Mouse (Mus musculus): ENCODE data around the gene Mpnd. TPM values are rescaled to one million over a fixed set of nuclear protein-coding genes. Genes with fewer than 3 reads are reported as not detected.
A peak's percentile ranks its signal among the peaks of the same experiment; 100 is the strongest.

Gene Mpnd
- polyA plus RNA-seq, 1 experiment from 2014 or later = 68.3 TPM

DNA sequence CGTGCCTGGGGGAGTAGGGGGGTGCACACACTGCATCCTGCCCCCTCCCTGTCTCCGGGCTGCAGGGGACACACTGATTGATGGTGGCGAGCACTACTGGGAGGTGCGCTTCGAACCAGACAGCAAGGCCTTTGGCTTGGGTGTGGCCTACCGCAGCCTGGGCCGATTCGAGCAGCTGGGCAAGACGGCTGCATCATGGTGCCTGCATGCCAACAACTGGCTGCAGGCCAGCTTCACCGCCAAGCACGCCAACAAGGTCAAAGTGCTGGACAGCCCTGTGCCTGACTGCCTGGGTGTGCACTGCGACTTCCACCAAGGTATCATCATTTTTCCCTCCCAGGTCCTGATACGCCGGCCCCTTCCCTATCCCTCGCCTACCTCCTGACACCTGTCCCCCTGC lies 9.5 kb upstream of the Mpnd start:
- Histone ChIP-seq H3K27me3 (ENCODE audit: control insufficient read depth, insufficient read depth, low read length) (peaks cover 13% of the 10 kb centered on the region), H3K36me3 (ENCODE audit: control insufficient read depth, insufficient read depth, low read length) (no peaks in the 10 kb centered on the region), H3K9ac (ENCODE audit: low read depth, low read length) (no peak overlapping the region), H3K4me2 (no peak overlapping the region), H3K4me3 (ENCODE audit: low read depth, low read length) (no peak overlapping the region), H3K27ac (ENCODE audit: low read depth, low read length) (no peak overlapping the region), H3K4me1 (ENCODE audit: control insufficient read depth, insufficient read depth, low read length) (no peaks in the 10 kb centered on the region), H3K9me3 (replicated peaks; ENCODE audit: control insufficient read depth, low read length) (no peaks in the 10 kb centered on the region)
- ATAC-seq (replicated peaks; ENCODE audit: insufficient number of reproducible peaks, low FRiP score, low TSS enrichment) = no peak
- 85% methylated on average over 15 of the region's 15 CpGs for whole genome bisulfite sequencing (ENCODE audit: insufficient replicate concordance)

DNA sequence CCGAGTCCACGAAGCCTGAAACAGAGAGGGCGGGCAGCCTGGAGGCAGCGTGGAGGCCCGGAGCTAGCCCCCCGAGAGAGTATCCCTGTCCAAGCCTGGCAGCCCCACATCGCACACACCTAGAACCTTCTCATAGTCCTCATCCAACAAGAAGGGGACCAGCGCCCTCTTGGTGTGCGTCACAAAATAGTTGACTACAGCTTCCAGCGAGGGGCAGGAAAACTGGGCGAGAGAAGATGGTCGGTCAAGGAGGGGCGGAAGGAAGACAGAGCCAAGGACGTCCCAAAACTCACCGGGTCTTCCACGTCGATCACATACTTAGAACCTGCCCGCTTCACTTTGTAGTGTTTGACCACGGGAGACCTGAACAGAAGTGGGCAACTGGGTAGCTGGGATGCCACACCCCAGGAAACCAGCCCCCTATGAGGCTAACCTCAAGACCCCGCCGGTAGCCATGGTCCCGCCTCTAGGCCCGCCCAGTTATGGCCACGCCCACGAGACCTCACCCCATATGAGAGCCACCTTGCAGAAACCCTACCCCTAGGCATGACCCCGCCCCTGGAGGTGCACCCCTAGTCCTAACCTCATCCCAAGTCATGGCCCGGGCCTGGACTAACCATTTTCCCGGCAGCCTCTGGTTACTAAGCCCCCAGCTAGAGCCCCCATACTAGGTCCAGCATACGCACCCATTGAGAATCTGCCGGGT lies 5.6 kb upstream of the Mpnd start:
- peaks cover 14% of the 10 kb centered on the region for H3K27me3 ChIP-seq (ENCODE audit: control insufficient read depth, insufficient read depth, low read length)
- peak; percentile 46; the same call in 1 of the 2 replicates for ATAC-seq (replicated peaks; ENCODE audit: insufficient number of reproducible peaks, low FRiP score, low TSS enrichment)
- peak overlapping the region; percentile 5; the same call in 1 of the 2 replicates for H3K4me3 ChIP-seq (ENCODE audit: low read depth, low read length)
- no peak overlapping the region for H3K27ac ChIP-seq (ENCODE audit: low read depth, low read length)
- no peaks in the 10 kb centered on the region for H3K4me1 ChIP-seq (ENCODE audit: control insufficient read depth, insufficient read depth, low read length)
- no peaks in the 10 kb centered on the region for H3K36me3 ChIP-seq (ENCODE audit: control insufficient read depth, insufficient read depth, low read length)
- no peaks in the 10 kb centered on the region for H3K9me3 ChIP-seq (replicated peaks; ENCODE audit: control insufficient read depth, low read length)
- no peak overlapping the region for H3K9ac ChIP-seq (ENCODE audit: low read depth, low read length)
- 9% methylated on average over 30 of the region's 30 CpGs for WGBS (ENCODE audit: insufficient replicate concordance)
- H3K4me2 ChIP-seq = peak overlapping the region; percentile 50

DNA sequence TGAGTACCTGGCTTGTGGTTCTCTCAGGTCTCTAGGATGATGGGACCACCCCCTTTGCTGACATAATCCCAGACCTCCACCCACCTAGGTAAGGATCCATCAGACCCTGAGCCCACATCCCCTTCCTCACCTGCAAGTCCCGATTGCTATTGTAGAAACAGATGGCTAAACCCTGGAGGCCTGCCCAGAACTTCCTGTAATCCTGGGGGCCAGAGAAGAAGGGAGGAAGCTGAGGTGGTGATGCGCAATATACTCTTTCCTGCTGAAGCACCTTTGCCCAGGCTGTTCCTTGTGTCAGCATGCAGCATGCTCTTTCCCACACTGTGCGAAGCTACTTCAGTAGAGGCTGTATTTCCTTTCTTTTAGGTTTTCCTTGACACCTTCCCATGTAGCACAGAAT lies 2.5 kb upstream of the Mpnd start:
- Histone ChIP-seq H3K4me2 (no peak overlapping the region), H3K36me3 (ENCODE audit: control insufficient read depth, insufficient read depth, low read length) (no peaks in the 10 kb centered on the region), H3K27me3 (ENCODE audit: control insufficient read depth, insufficient read depth, low read length) (peaks cover 14% of the 10 kb centered on the region), H3K4me1 (ENCODE audit: control insufficient read depth, insufficient read depth, low read length) (peaks cover 10% of the 10 kb centered on the region), H3K27ac (ENCODE audit: low read depth, low read length) (no peak overlapping the region), H3K4me3 (ENCODE audit: low read depth, low read length) (no peak overlapping the region), H3K9me3 (replicated peaks; ENCODE audit: control insufficient read depth, low read length) (no peaks in the 10 kb centered on the region), H3K9ac (ENCODE audit: low read depth, low read length) (no peak overlapping the region)
- ATAC-seq (replicated peaks; ENCODE audit: insufficient number of reproducible peaks, low FRiP score, low TSS enrichment) = no peak
- WGBS (ENCODE audit: insufficient replicate concordance) = 73% methylated on average over 3 of the region's 3 CpGs

DNA sequence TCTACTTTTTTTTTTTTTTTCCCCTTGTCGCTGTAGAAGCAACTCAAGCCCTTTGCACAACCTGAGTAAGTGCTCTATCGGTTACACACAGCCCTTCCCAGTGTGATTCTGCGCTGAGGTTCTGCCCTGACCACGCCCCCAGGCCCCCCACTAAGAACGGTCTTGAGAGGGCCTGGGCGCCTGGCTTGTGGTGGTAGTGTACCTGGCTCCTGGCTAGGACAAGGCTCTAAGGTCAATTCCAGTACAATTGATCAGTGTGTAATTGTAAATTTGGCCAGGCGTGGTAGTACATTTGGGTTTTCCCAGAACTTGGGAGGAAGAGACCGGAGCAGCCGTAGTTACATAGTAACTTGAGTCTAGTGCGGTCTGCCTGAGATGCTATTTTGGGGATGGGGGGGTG lies 1.4 kb downstream of the Mpnd start:
- H3K4me2 ChIP-seq = no peak overlapping the region
- H3K9me3 ChIP-seq (replicated peaks; ENCODE audit: control insufficient read depth, low read length) = no peaks in the 10 kb centered on the region
- H3K4me1 ChIP-seq (ENCODE audit: control insufficient read depth, insufficient read depth, low read length) = peaks cover 18% of the 10 kb centered on the region
- no peak overlapping the region for H3K9ac ChIP-seq (ENCODE audit: low read depth, low read length)
- no peak overlapping the region for H3K27ac ChIP-seq (ENCODE audit: low read depth, low read length)
- H3K4me3 ChIP-seq (ENCODE audit: low read depth, low read length) = no peak overlapping the region
- 36% methylated on average over 10 of the region's 10 CpGs for WGBS (ENCODE audit: insufficient replicate concordance)
- ATAC-seq (replicated peaks; ENCODE audit: insufficient number of reproducible peaks, low FRiP score, low TSS enrichment) = no peak
- H3K36me3 ChIP-seq (ENCODE audit: control insufficient read depth, insufficient read depth, low read length) = peaks cover 3% of the 10 kb centered on the region; the same call in 1 of the 2 replicates
- H3K27me3 ChIP-seq (ENCODE audit: control insufficient read depth, insufficient read depth, low read length) = no peaks in the 10 kb centered on the region

DNA sequence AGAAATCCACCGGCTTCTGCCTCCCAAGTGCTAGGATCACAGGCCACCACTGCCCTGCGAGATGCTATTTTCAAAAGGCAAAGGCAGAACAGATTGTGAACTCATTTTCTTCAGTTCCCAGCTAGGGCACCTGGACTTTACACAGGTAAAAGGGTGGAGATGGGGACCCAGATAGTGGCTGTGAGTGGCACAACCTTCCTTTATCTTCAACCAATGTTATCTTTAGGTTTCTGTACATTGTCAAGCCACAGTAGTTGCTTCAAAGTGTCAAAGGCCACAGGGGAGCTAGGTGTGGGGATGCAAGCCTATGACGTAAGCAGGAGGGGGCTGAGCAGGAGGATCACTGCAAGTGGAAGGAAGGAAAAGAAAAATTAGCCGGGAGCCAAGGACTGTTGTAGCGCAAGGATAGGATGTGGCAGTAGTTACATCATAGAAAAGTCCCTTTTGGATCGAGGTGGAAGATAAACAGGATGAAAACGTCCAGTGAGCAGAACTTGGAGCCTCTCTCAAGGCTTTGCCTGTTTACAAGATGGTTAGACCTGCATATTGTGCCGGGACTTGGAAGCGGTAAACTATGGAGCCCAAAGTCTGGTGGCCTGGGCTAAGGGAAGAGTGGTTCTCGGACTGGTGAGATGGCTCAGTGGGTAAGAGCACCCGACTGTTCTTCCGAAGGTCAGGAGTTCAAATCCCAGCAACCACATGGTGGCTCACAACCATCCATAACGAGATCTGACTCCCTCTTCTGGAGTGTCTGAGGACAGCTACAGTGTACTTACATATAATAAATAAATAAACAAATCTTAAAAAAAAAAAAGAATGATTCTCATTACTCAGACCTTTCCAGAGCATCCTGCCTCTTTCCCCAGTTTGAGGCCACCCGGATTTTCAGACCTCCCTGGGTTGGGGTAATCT lies 2.2 kb downstream of the Mpnd start:
- H3K9ac ChIP-seq (ENCODE audit: low read depth, low read length) = peak overlapping the region; percentile 59
- no peak for ATAC-seq (replicated peaks; ENCODE audit: insufficient number of reproducible peaks, low FRiP score, low TSS enrichment)
- H3K9me3 ChIP-seq (replicated peaks; ENCODE audit: control insufficient read depth, low read length) = no peaks in the 10 kb centered on the region
- whole genome bisulfite sequencing (ENCODE audit: insufficient replicate concordance) = 25% methylated on average over 13 of the region's 14 CpGs
- peak overlapping the region; percentile 54 for H3K27ac ChIP-seq (ENCODE audit: low read depth, low read length)
- H3K4me3 ChIP-seq (ENCODE audit: low read depth, low read length) = peak overlapping the region; percentile 81
- H3K4me2 ChIP-seq = peak overlapping the region; percentile 100
- no peaks in the 10 kb centered on the region for H3K27me3 ChIP-seq (ENCODE audit: control insufficient read depth, insufficient read depth, low read length)
- H3K36me3 ChIP-seq (ENCODE audit: control insufficient read depth, insufficient read depth, low read length) = peaks cover 4% of the 10 kb centered on the region; the same call in 1 of the 2 replicates
- peaks cover 18% of the 10 kb centered on the region for H3K4me1 ChIP-seq (ENCODE audit: control insufficient read depth, insufficient read depth, low read length)

DNA sequence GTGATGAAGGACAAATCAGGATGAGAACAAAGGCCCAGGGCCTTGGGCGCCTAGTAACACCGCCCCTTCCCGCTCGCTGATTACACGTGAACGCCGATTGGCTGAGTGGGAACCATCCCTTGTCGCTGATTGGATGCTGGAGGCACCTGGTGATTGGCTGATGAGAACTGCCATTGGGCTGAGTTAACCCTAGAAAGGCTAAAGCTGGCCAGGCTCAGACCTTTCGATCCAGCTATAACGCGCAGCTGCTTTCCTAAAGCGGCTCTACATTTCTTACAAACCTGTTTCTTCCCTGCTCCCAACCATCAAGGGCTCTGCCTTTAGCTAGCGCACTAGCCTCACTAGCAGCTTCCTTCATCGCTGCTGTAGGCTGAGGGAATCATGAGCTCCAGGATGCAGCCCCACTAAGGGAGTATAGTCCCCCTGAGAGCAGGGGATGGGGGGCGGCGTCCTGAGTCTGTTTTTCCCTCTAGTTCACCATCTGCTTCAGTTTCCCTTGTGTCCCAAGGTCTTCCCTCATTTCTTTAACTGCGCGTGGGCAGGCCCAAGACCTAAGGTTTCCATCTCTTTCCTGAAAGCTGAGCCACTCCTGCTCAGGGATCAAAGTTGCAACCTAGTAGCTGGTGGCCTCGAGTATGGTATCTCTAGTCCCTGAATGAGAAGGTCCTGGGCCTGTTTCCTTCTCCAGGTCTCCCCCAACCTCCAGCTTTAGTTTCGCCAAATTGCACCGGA lies 3.0 kb downstream of the Mpnd start:
- peak overlapping the region; percentile 85 for H3K27ac ChIP-seq (ENCODE audit: low read depth, low read length)
- peaks cover 9% of the 10 kb centered on the region; the same call in 1 of the 2 replicates for H3K36me3 ChIP-seq (ENCODE audit: control insufficient read depth, insufficient read depth, low read length)
- ATAC-seq (replicated peaks; ENCODE audit: insufficient number of reproducible peaks, low FRiP score, low TSS enrichment) = peak; percentile 89
- H3K9ac ChIP-seq (ENCODE audit: low read depth, low read length) = peak overlapping the region; percentile 86
- H3K27me3 ChIP-seq (ENCODE audit: control insufficient read depth, insufficient read depth, low read length) = no peaks in the 10 kb centered on the region
- H3K4me1 ChIP-seq (ENCODE audit: control insufficient read depth, insufficient read depth, low read length) = peaks cover 18% of the 10 kb centered on the region
- peak overlapping the region; percentile 81 for H3K4me3 ChIP-seq (ENCODE audit: low read depth, low read length)
- under 1% methylated on average over 21 of the region's 21 CpGs for WGBS (ENCODE audit: insufficient replicate concordance)
- peak overlapping the region; percentile 100 for H3K4me2 ChIP-seq
- no peaks in the 10 kb centered on the region for H3K9me3 ChIP-seq (replicated peaks; ENCODE audit: control insufficient read depth, low read length)

DNA sequence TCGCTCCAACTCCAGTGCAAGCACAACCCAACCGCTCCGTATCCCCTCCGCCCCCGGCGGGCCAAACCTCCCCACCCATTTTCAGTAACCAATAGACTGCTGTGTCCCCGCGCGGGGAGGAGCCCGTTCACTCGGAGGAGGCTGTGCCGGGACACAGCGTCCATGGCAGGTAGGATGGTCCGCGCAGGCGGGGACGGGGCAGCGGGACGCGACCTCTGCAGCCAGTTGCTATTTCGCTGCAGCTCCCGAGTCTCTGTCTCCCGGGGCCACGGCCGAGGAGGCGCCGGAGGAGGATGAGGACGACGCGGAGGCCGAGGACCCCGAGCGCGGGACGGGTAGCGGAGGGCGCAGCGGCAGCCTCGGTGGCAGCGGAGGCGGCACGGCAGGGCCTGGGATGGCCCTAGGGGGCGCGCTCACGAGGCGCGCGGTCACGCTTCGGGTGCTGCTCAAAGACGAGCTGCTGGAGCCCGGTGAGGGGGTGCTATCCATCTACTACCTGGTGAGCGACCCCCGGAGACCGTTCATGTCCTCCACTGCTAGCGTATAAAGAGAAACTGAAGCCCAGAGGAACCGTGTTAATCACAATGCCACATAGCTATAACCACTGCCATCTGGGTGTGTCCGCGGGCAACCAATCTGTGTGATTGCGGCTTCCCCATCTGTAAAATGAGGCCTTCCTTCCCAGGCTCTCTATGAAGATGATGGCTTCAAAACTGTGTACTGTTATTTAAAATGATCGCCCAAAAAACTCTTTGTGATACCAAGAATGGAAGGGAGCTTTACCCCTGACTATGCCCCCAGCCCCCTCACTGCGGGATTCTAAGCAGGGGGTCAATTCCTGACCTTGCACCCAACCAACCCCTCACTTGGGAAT lies 3.8 kb downstream of the Mpnd start:
- WGBS (ENCODE audit: insufficient replicate concordance) = 1% methylated on average over 62 of the region's 62 CpGs
- Histone ChIP-seq H3K4me2 (peak overlapping the region; percentile 100), H3K4me1 (ENCODE audit: control insufficient read depth, insufficient read depth, low read length) (peaks cover 18% of the 10 kb centered on the region), H3K36me3 (ENCODE audit: control insufficient read depth, insufficient read depth, low read length) (peaks cover 14% of the 10 kb centered on the region; the same call in 1 of the 2 replicates), H3K9me3 (replicated peaks; ENCODE audit: control insufficient read depth, low read length) (no peaks in the 10 kb centered on the region), H3K9ac (ENCODE audit: low read depth, low read length) (peak overlapping the region; percentile 86), H3K27ac (ENCODE audit: low read depth, low read length) (peak overlapping the region; percentile 85), H3K27me3 (ENCODE audit: control insufficient read depth, insufficient read depth, low read length) (no peaks in the 10 kb centered on the region), H3K4me3 (ENCODE audit: low read depth, low read length) (peak overlapping the region; percentile 81)
- ATAC-seq (replicated peaks; ENCODE audit: insufficient number of reproducible peaks, low FRiP score, low TSS enrichment) = peak; percentile 84

DNA sequence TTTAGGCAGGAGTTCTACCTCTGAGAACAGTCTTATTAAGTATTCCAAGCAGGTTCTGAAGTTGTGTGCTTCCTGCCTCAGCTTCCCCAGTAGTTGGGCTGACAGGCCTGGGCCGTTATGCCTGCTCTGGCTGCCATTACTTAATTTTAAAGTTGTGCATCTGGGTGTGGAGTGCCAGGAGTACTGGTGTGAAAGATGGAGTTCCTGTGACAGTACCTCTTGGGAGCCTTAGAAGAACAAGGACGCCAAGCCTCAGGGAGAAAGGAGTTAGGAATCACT lies 4.4 kb downstream of the Mpnd start:
- H3K27ac ChIP-seq (ENCODE audit: low read depth, low read length) = no peak overlapping the region
- H3K9ac ChIP-seq (ENCODE audit: low read depth, low read length) = peak overlapping the region; percentile 86
- H3K36me3 ChIP-seq (ENCODE audit: control insufficient read depth, insufficient read depth, low read length) = peaks cover 14% of the 10 kb centered on the region; the same call in 1 of the 2 replicates
- H3K27me3 ChIP-seq (ENCODE audit: control insufficient read depth, insufficient read depth, low read length) = no peaks in the 10 kb centered on the region
- peak overlapping the region; percentile 100 for H3K4me2 ChIP-seq
- no peaks in the 10 kb centered on the region for H3K9me3 ChIP-seq (replicated peaks; ENCODE audit: control insufficient read depth, low read length)
- H3K4me1 ChIP-seq (ENCODE audit: control insufficient read depth, insufficient read depth, low read length) = peaks cover 18% of the 10 kb centered on the region
- H3K4me3 ChIP-seq (ENCODE audit: low read depth, low read length) = peak overlapping the region; percentile 81
- WGBS (ENCODE audit: insufficient replicate concordance) = 42% methylated on average over 2 of the region's 2 CpGs
- ATAC-seq (replicated peaks; ENCODE audit: insufficient number of reproducible peaks, low FRiP score, low TSS enrichment) = no peak
